Mouse (Mus musculus) MEL (cell line): Measurements from ENCODE around the gene Mboat1.

Source experiments
- CTCF ChIP-seq, 3 experiments: IDR thresholded peaks in 2 of 3; conservative IDR thresholded peaks in 1 of 3; 2 replicates each; pipeline ENCODE4 v1.5.1; 2011 to 2012; ENCODE audit warnings: low read length in 3 of 3, low read depth in 2 of 3, mild to moderate bottlenecking in 2 of 3, improper control_type of control experiment in 1 of 3, inconsistent platforms in 1 of 3, mixed read lengths in 1 of 3, moderate library complexity in 1 of 3; ENCODE audit not compliant: control insufficient read depth in 1 of 3, insufficient read depth in 1 of 3, poor library complexity in 1 of 3, severe bottlenecking in 1 of 3
- E2F4 ChIP-seq: IDR thresholded peaks from 2 replicates; pipeline ENCODE4 v1.6.1; 2011; ENCODE audit warnings: low read depth, low read length, improper control_type of control experiment, borderline replicate concordance
- EP300 ChIP-seq, 2 experiments: IDR thresholded peaks; 2 replicates each; pipeline ENCODE4 v1.6.1; 2011; ENCODE audit warnings: improper control_type of control experiment in 2 of 2, low read length in 2 of 2, low read depth in 1 of 2, mild to moderate bottlenecking in 1 of 2
- GATA1 ChIP-seq: IDR thresholded peaks from 2 replicates; pipeline ENCODE4 v1.6.1; 2011; ENCODE audit warnings: low read depth, low read length, improper control_type of control experiment
- MAZ ChIP-seq: IDR thresholded peaks from 2 replicates; pipeline ENCODE4 v1.6.1; 2012; ENCODE audit warnings: low read depth, mild to moderate bottlenecking, inconsistent platforms, low read length, improper control_type of control experiment
- MYB ChIP-seq: IDR thresholded peaks from 2 replicates; pipeline ENCODE4 v1.6.1; 2011; ENCODE audit warnings: mild to moderate bottlenecking, low read depth, low read length, improper control_type of control experiment
- NELFE ChIP-seq: IDR thresholded peaks from 2 replicates; pipeline ENCODE4 v1.6.1; 2011; ENCODE audit warnings: low read depth, low read length, improper control_type of control experiment
- NRF1 ChIP-seq: IDR thresholded peaks from 2 replicates; pipeline ENCODE4 v1.6.1; 2014; ENCODE audit warnings: low read depth, mild to moderate bottlenecking, inconsistent platforms, low read length, improper control_type of control experiment, moderate library complexity; ENCODE audit not compliant: poor library complexity, insufficient read depth, severe bottlenecking
- POLR2AphosphoS5 ChIP-seq: IDR thresholded peaks from 2 replicates; pipeline ENCODE4 v1.6.1; 2012; ENCODE audit warnings: low read depth, borderline replicate concordance, mild to moderate bottlenecking, inconsistent platforms, low read length, moderate library complexity, mixed read lengths
- SIN3A ChIP-seq: IDR thresholded peaks from 2 replicates; pipeline ENCODE4 v1.6.1; 2012; ENCODE audit warnings: low read length, improper control_type of control experiment, inconsistent platforms
- USF1 ChIP-seq: IDR thresholded peaks from 2 replicates; pipeline ENCODE4 v1.6.1; 2014; ENCODE audit warnings: low read depth, mild to moderate bottlenecking, inconsistent platforms, low read length, improper control_type of control experiment, moderate library complexity

DNA sequence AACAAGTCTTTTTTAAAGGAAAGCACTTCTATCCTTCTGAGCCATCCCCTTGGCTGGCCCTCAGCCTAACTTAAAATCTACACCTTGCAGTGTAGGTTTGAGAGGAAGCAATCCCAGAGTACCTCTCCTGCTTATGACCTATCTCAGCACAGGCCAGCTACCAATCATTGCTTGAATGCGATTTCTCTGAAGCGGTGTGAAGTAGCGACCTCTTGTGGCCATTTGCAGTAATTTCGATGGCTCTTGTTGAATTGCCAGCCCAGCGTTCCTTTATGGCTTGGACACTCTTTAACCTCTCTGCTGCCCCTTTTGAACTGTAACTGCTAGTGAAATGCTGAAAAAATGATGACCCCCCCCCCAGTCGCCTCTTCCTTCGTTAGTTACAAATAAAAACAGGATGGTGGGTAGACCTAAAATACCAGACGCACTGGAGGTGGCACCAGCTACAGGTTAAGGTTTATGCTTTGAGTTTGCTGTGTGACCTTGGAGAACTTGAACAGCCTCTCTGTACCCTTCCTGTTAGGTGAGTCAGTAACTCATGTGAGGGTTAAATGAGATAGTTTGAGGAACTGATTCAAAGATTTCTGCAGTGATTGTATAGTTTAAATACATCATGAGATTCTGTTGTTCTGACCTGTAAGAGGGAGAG, 123.7 kb downstream of the Mboat1 start:
- peak; percentile 83 to 93 (median 88) for TF ChIP-seq CTCF (IDR thresholded peaks at IDR 0.05 in 2 of 3, conservative IDR thresholded peaks at IDR 0.05 in 1 of 3; ENCODE audit: control insufficient read depth in 1 of 3, insufficient read depth in 1 of 3, low read depth in 2 of 3, low read length in 3 of 3, poor library complexity in 1 of 3, severe bottlenecking in 1 of 3)
- TF ChIP-seq USF1, result no peak
- no peak for TF ChIP-seq MAZ
- TF ChIP-seq E2F4, result no peak
- no peak for TF ChIP-seq NRF1
- TF ChIP-seq GATA1, result 0 out of 2 replicates have a peak, but pooled peaks have one; percentile 4
- TF ChIP-seq MYB, result no peak
- TF ChIP-seq POLR2AphosphoS5, result no peak
- no peak for TF ChIP-seq NELFE
- no peak for TF ChIP-seq EP300 (IDR thresholded peaks at IDR 0.05; ENCODE audit: low read depth in 1 of 2, low read length in 2 of 2)
- TF ChIP-seq SIN3A, result no peak
